Mouse (Mus musculus): ENCODE data around the gene Fuom. TPM values are rescaled to one million over a fixed set of nuclear protein-coding genes. Genes with fewer than 3 reads are reported as not detected.

The Fuom gene
- total and polyA plus RNA-seq, 2 experiments from 2014 or later, result 47.0 to 47.6 TPM

GRCm38 (mm10) chr7:140081408-140082241, 20.6 kb downstream of the Fuom start:
- H3K9ac ChIP-seq (replicated peaks; ENCODE audit: low read length, poor library complexity, severe bottlenecking), result peak overlapping the region; percentile 69
- peaks cover 7% of the 10 kb centered on the region; the same call in 1 of the 2 replicates for H3K4me1 ChIP-seq (ENCODE audit: insufficient read depth, low read length)
- no peaks in the 10 kb centered on the region; the same call in 1 of the 2 replicates for H3K27me3 ChIP-seq (ENCODE audit: insufficient read depth, low read length)
- ATAC-seq (ENCODE audit: low FRiP score) (peak; percentile 73), DNase-seq (ENCODE audit: low spot score) (peak; percentile 62)
- peak overlapping the region; percentile 71 for H3K4me2 ChIP-seq (ENCODE audit: low read depth, low read length, poor library complexity, severe bottlenecking)
- no peaks in the 10 kb centered on the region for H3K36me3 ChIP-seq (ENCODE audit: insufficient read depth, low read length)
- H3K4me3 ChIP-seq (ENCODE audit: low read depth, low read length), result peak overlapping the region; percentile 44
- WGBS, result 4% methylated on average over 20 of the region's 20 CpGs
- H3K27ac ChIP-seq (ENCODE audit: low read depth, low read length), result peak overlapping the region; percentile 84
- H3K9me3 ChIP-seq (ENCODE audit: low read length), result no peaks in the 10 kb centered on the region
- no peak for TF ChIP-seq CTCF (IDR thresholded peaks at IDR 0.05)

- DNase-seq (ENCODE audit: low spot score), result peak; percentile 97
- Histone ChIP-seq H3K27ac (ENCODE audit: low read depth, low read length) (peak overlapping the region; percentile 84), H3K4me2 (ENCODE audit: low read depth, low read length, poor library complexity, severe bottlenecking) (peak overlapping the region; percentile 71), H3K9ac (replicated peaks; ENCODE audit: low read length, poor library complexity, severe bottlenecking) (peak overlapping the region; percentile 69), H3K9me3 (ENCODE audit: low read length) (no peaks in the 10 kb centered on the region), H3K4me3 (ENCODE audit: low read depth, low read length) (peak overlapping the region; percentile 44), H3K4me1 (ENCODE audit: insufficient read depth, low read length) (peaks cover 7% of the 10 kb centered on the region; the same call in 1 of the 2 replicates), H3K27me3 (ENCODE audit: insufficient read depth, low read length) (no peaks in the 10 kb centered on the region; the same call in 1 of the 2 replicates), H3K36me3 (ENCODE audit: insufficient read depth, low read length) (no peaks in the 10 kb centered on the region)
- 2% methylated on average over 24 of the region's 24 CpGs for WGBS
- peak; percentile 76 for ATAC-seq (ENCODE audit: low FRiP score)
- peak; percentile 53 for TF ChIP-seq CTCF (IDR thresholded peaks at IDR 0.05)
These were observed 21.6 kb downstream of the Fuom start for GRCm38 (mm10) chr7:140080503-140081156.

- Histone ChIP-seq H3K9ac (replicated peaks; ENCODE audit: low read length, poor library complexity, severe bottlenecking) (no peak overlapping the region), H3K4me2 (ENCODE audit: low read depth, low read length, poor library complexity, severe bottlenecking) (0 out of 2 replicates have a peak overlapping the region, but pooled peaks have one; percentile 71), H3K4me3 (ENCODE audit: low read depth, low read length) (no peak overlapping the region), H3K27me3 (ENCODE audit: insufficient read depth, low read length) (no peaks in the 10 kb centered on the region; the same call in 1 of the 2 replicates), H3K4me1 (ENCODE audit: insufficient read depth, low read length) (peaks cover 7% of the 10 kb centered on the region; the same call in 1 of the 2 replicates), H3K36me3 (ENCODE audit: insufficient read depth, low read length) (no peaks in the 10 kb centered on the region), H3K27ac (ENCODE audit: low read depth, low read length) (no peak overlapping the region), H3K9me3 (ENCODE audit: low read length) (no peaks in the 10 kb centered on the region)
- peak; percentile 85 for DNase-seq (ENCODE audit: low spot score)
- ATAC-seq (ENCODE audit: low FRiP score), result no peak
- WGBS, result 9% methylated on average over 5 of the region's 5 CpGs
- peak; percentile 91 for TF ChIP-seq CTCF (IDR thresholded peaks at IDR 0.05)
These were observed 23.5 kb downstream of the Fuom start for GRCm38 (mm10) chr7:140078711-140079110.

GRCm38 (mm10) chr7:140077698-140078097, 24.5 kb downstream of the Fuom start:
- TF ChIP-seq CTCF (IDR thresholded peaks at IDR 0.05), result no peak
- DNase-seq (ENCODE audit: low spot score) (no peak), ATAC-seq (ENCODE audit: low FRiP score) (no peak)
- Histone ChIP-seq H3K9ac (replicated peaks; ENCODE audit: low read length, poor library complexity, severe bottlenecking) (no peak overlapping the region), H3K36me3 (ENCODE audit: insufficient read depth, low read length) (0 out of 2 replicates have a peak, but pooled peaks cover 4% of the 10 kb centered on the region), H3K4me1 (ENCODE audit: insufficient read depth, low read length) (peaks cover 7% of the 10 kb centered on the region; the same call in 1 of the 2 replicates), H3K27me3 (ENCODE audit: insufficient read depth, low read length) (peaks cover 4% of the 10 kb centered on the region; the same call in 1 of the 2 replicates), H3K4me2 (ENCODE audit: low read depth, low read length, poor library complexity, severe bottlenecking) (no peak overlapping the region), H3K4me3 (ENCODE audit: low read depth, low read length) (no peak overlapping the region), H3K9me3 (ENCODE audit: low read length) (no peaks in the 10 kb centered on the region), H3K27ac (ENCODE audit: low read depth, low read length) (no peak overlapping the region)
- WGBS, result 81% methylated on average over 6 of the region's 6 CpGs

GRCm38 (mm10) chr7:140070042-140070711, 32.1 kb downstream of the Fuom start:
- Histone ChIP-seq H3K27me3 (ENCODE audit: insufficient read depth, low read length) (peaks cover 15% of the 10 kb centered on the region), H3K4me3 (ENCODE audit: low read depth, low read length) (0 out of 2 replicates have a peak overlapping the region, but pooled peaks have one; percentile 8), H3K4me2 (ENCODE audit: low read depth, low read length, poor library complexity, severe bottlenecking) (peak overlapping the region; percentile 24; the same call in 1 of the 2 replicates), H3K36me3 (ENCODE audit: insufficient read depth, low read length) (peaks cover 32% of the 10 kb centered on the region), H3K4me1 (ENCODE audit: insufficient read depth, low read length) (no peaks in the 10 kb centered on the region), H3K9ac (replicated peaks; ENCODE audit: low read length, poor library complexity, severe bottlenecking) (no peak overlapping the region), H3K9me3 (ENCODE audit: low read length) (no peaks in the 10 kb centered on the region), H3K27ac (ENCODE audit: low read depth, low read length) (no peak overlapping the region)
- 40% methylated on average over 35 of the region's 39 CpGs for WGBS
- ATAC-seq (ENCODE audit: low FRiP score) (no peak), DNase-seq (ENCODE audit: low spot score) (no peak)
- no peak for TF ChIP-seq CTCF (IDR thresholded peaks at IDR 0.05)

All from midbrain, postnatal 0 days (tissue).